Mouse (Mus musculus) heart, adult 2 months (tissue): ENCODE results near the gene Polr2c.

Experiments
- CTCF ChIP-seq: fragments of 200-600 bp; IDR thresholded peaks from 2 replicates; pipeline ENCODE4 v1.8.1; 2022; ENCODE audit warnings: antibody characterized with exemption, mild to moderate bottlenecking, moderate library complexity
- EP300 ChIP-seq: fragments of 200-500 bp; IDR thresholded peaks from 2 replicates; pipeline ENCODE4 v1.6.1; 2011; ENCODE audit warnings: low read depth, low read length, control low read depth; ENCODE audit not compliant: insufficient read depth
- POLR2A ChIP-seq: fragments of 200-500 bp; IDR thresholded peaks from 2 replicates; pipeline ENCODE4 v1.6.1; 2011; ENCODE audit warnings: mild to moderate bottlenecking, low read depth, low read length, control low read depth; ENCODE audit not compliant: insufficient read depth

GRCm38 (mm10) chr8:94876820-94877219 lies 19.6 kb downstream of the Polr2c start:
- TF ChIP-seq CTCF = no peak
- no peak for TF ChIP-seq POLR2A
- no peak for TF ChIP-seq EP300
